Mouse (Mus musculus) forebrain, postnatal 0 days (tissue): ENCODE data around the gene Zfand2b. TPM values are rescaled to one million over a fixed set of nuclear protein-coding genes. Genes with fewer than 3 reads are reported as not detected.

Experiments
- ATAC-seq: fragments of 200-750 bp; cut with Nextera tagmentation; 2 replicates; pipeline ENCODE4 v1.8.0; 2017; ENCODE audit warnings: mild to moderate bottlenecking, moderate library complexity
- DNase-seq: peaks from one replicate; pipeline ENCODE4 v3.0.0-alpha.2; 2015
- H3K27ac ChIP-seq: fragments of 300-500 bp; sonication (generic); 2 replicates; pipeline ENCODE4 v1.5.1; 2014; ENCODE audit warnings: low read depth, mild to moderate bottlenecking, antibody characterized with exemption, low read length, moderate library complexity, mixed read lengths
- H3K27me3 ChIP-seq: fragments of 300-500 bp; sonication (generic); 2 replicates; pipeline ENCODE4 v1.6.1; 2014; ENCODE audit warnings: mild to moderate bottlenecking, low read length, mixed read lengths; ENCODE audit not compliant: insufficient read depth
- H3K36me3 ChIP-seq: fragments of 300-500 bp; sonication (generic); 2 replicates; pipeline ENCODE4 v1.6.1; 2014; ENCODE audit warnings: mild to moderate bottlenecking, moderate library complexity; ENCODE audit not compliant: insufficient read depth
- H3K4me1 ChIP-seq: fragments of 300-500 bp; sonication (generic); 2 replicates; pipeline ENCODE4 v1.6.1; 2014; ENCODE audit warnings: antibody characterized with exemption; ENCODE audit not compliant: insufficient read depth
- H3K4me2 ChIP-seq: fragments of 300-500 bp; sonication (generic); 2 replicates; pipeline ENCODE4 v1.6.1; 2014; ENCODE audit warnings: low read depth, mild to moderate bottlenecking, moderate library complexity
- H3K4me3 ChIP-seq: fragments of 300-500 bp; sonication (generic); 2 replicates; pipeline ENCODE4 v1.5.1; 2014; ENCODE audit warnings: low read depth, low read length, mixed read lengths
- H3K9ac ChIP-seq: fragments of 300-500 bp; sonication (generic); 2 replicates; pipeline ENCODE4 v1.6.1; 2014; ENCODE audit warnings: mild to moderate bottlenecking
- H3K9me3 ChIP-seq: fragments of 300-500 bp; sonication (generic); 2 replicates; pipeline ENCODE4 v1.6.1; 2016; ENCODE audit warnings: low read length
- CTCF ChIP-seq: sonication (generic); IDR thresholded peaks from 2 replicates; pipeline ENCODE4 v1.5.1; 2016; ENCODE audit warnings: antibody characterized with exemption, control low read depth, low read depth
- WGBS: fragments of 180-500 bp; shearing (Covaris S2); extraction: QIAGEN DNeasy Blood & Tissue Kit; methylation state at CpG from one replicate; pipeline ENCODE4 v1.1.7; 2014; 5-methylcytosine and 5-hydroxymethylcytosine counted together
- polyA plus RNA-seq: library from polyadenylated mRNA; unstranded; fragments of >200 nt; fragmentation: Nextera tagmentation; extraction: Ambion mirVana; gene quantifications from 2 replicates; pipeline ENCODE4 v1.2.1, GENCODE M21; 2015
- total RNA-seq: library from RNA; depleted of rRNA; stranded (reverse); fragments of >200 nt; gene quantifications from 2 replicates; pipeline ENCODE4 v1.2.3, GENCODE M21; 2014

Gene Zfand2b
- total and polyA plus RNA-seq, 2 experiments from 2014 or later = 33.1 to 44.9 TPM

DNA sequence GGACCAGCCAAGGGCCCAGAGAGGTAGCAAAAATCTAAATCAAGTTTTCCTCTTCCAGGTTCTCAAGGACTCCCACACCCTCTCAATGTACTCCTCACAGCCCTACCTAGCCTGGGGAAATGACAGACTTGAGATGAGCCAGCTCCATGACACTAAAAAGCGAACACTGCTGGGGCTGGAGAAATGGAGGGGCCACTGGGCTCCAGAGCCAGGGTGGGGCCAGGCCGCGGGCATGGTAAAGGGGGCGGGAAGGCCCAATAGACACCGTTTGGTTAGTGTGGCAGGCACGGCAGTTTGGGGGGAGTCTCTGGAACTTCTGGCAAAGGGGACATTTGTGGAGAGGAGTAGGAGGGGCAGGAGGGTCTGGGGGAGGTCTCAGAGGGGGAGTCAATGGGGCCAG is 32.2 kb upstream of the Zfand2b start:
- Histone ChIP-seq H3K4me1 (peaks cover 6% of the 10 kb centered on the region), H3K9ac (no peak overlapping the region), H3K9me3 (no peaks in the 10 kb centered on the region), H3K36me3 (peaks cover 42% of the 10 kb centered on the region), H3K27me3 (no peaks in the 10 kb centered on the region), H3K27ac (no peak overlapping the region), H3K4me2 (no peak overlapping the region), H3K4me3 (no peak overlapping the region)
- DNase-seq (no peak), ATAC-seq (no peak)
- 94% methylated on average over 6 of the region's 6 CpGs for WGBS
- TF ChIP-seq CTCF = no peak

GRCm38 (mm10) chr1:75136730-75137129 is 31.7 kb upstream of the Zfand2b start:
- no peak for TF ChIP-seq CTCF
- Histone ChIP-seq H3K4me3 (no peak overlapping the region), H3K36me3 (peaks cover 42% of the 10 kb centered on the region), H3K27me3 (no peaks in the 10 kb centered on the region), H3K9ac (no peak overlapping the region), H3K4me2 (no peak overlapping the region), H3K27ac (no peak overlapping the region), H3K9me3 (no peaks in the 10 kb centered on the region), H3K4me1 (peaks cover 6% of the 10 kb centered on the region)
- 83% methylated on average over 3 of the region's 3 CpGs for whole genome bisulfite sequencing
- no peak for ATAC-seq
- no peak for DNase-seq

- 98% methylated on average over 2 of the region's 2 CpGs for whole genome bisulfite sequencing
- no peak for ATAC-seq
- no peak for TF ChIP-seq CTCF
- Histone ChIP-seq H3K4me2 (no peak overlapping the region), H3K36me3 (peaks cover 42% of the 10 kb centered on the region), H3K9me3 (no peaks in the 10 kb centered on the region), H3K9ac (no peak overlapping the region), H3K4me3 (no peak overlapping the region), H3K27me3 (no peaks in the 10 kb centered on the region), H3K27ac (no peak overlapping the region), H3K4me1 (peaks cover 6% of the 10 kb centered on the region)
- DNase-seq = no peak
These were observed 30.0 kb upstream of the Zfand2b start for GRCm38 (mm10) chr1:75138448-75138847.

DNA sequence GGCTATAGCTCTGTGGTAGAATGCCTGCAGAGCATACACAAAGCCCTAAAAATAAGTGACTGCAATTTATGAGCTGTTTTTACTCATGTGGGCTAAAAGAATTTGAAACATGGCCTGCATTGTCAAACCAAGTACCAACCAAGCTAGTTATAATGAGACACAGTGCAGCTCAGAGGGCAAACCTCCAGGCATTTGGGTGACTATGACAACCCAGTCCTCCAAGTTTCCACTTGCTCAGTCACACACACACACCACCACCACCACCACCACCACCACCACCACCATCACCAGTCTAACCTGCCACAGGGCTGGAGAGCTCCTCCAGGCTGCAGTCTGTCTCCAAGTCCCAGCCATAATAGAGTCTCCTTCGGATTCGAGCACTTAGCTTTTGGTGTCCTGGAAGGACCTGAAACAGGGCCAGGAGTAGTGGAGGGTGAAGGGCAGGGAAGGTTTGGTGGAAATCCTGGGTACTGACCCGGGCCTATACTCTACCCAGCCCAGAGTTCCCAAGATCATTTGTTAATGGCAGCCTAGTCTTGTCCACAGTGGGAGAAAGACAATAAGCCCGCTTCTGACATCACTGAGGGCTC is 27.8 kb upstream of the Zfand2b start:
- no peak for TF ChIP-seq CTCF
- Histone ChIP-seq H3K36me3 (peaks cover 43% of the 10 kb centered on the region), H3K27ac (no peak overlapping the region), H3K4me1 (peaks cover 12% of the 10 kb centered on the region), H3K9me3 (no peaks in the 10 kb centered on the region), H3K4me3 (peak overlapping the region; percentile 96), H3K9ac (peak overlapping the region; percentile 97), H3K4me2 (peak overlapping the region; percentile 92), H3K27me3 (no peaks in the 10 kb centered on the region)
- ATAC-seq (no peak), DNase-seq (no peak)
- 63% methylated on average over 4 of the region's 4 CpGs for WGBS

DNA sequence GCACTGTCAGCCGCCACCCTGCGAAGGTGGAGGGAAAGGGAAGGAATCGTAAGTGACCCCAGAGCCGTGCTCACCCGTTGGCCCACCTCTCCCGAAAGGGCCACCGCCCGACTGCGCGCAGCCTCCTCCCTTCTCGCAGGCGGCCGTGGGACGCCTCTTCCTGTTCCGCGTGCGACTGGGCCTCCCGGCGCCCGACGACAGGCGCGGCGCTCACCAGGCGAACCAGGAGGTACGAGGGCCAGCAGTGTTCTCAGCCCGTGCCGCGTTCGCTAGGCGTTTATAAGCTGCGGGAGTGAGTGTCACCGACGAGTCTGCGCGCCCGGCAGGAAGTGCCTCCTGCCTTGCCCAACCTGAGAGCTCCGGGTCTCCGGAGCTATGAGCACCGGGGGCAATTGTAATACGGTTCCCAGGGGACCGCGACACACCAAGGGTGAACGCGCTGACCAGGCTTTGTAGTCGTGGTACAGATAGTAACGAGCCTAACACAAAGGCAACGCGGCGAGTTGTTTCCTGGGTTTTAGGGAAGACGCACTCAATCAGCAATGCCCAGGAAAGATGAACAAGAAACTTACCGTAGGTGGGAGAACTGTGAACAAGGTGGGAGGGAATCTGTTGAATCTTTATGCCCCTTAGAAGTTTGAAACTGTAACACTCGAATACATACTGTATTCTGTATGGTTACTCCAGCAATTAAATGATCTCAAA is 26.8 kb upstream of the Zfand2b start:
- Histone ChIP-seq H3K4me3 (peak overlapping the region; percentile 96), H3K36me3 (peaks cover 43% of the 10 kb centered on the region), H3K4me2 (peak overlapping the region; percentile 92), H3K27me3 (no peaks in the 10 kb centered on the region), H3K4me1 (peaks cover 12% of the 10 kb centered on the region), H3K27ac (peak overlapping the region; percentile 94), H3K9me3 (no peaks in the 10 kb centered on the region), H3K9ac (peak overlapping the region; percentile 97)
- no peak for ATAC-seq
- peak; percentile 31 for DNase-seq
- under 1% methylated on average over 53 of the region's 53 CpGs for WGBS
- no peak for TF ChIP-seq CTCF

DNA sequence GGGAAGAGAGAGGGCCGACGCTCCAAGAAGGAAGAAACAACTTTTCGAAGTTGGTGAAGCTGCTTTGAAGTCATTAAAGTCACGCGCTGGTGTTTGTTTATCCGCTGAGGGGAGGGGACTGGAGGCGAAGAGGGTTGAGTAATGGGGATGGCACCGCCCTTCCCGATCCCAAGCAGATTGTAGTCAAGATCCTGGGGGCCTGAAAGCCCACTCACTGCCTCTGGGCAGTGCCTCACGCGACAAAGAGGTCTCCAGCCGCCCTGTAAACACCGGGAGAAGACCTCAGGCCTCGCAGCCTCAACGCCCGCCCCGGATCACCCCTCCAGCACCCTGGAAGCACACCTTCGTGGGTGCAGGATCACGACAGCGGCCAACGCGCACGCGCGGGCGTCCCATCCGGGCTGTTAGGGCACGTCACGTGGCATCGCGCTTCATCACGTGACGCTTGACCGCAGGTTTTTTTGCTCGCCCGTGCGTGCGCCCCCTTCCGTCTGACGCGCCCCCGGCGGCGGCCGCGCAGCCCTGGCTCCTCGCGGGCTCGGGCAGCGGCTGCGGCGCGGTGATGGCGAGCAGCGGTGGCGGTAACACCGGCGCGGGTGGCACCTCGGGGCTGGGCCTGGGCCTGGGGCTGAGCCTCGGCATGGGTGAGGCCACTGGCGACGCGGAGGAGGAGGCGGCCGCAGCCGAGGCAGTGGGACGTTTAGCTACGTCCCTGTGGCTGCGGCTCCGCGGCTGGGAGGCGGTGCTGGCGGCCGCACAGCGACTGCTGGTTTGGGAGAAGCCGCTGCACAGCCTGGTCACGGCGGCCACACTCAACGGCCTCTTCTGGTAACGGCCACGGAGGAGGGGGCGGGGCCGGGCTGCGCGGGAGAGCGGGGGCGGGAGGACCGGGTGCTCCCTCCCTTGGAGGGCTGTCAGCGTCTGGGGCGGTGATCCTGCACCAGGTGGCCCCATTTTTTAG is 25.9 kb upstream of the Zfand2b start, which contains the start of the genes Cnppd1 and Retreg2:
Gene Cnppd1, minus strand, starts transcription at position 411 of the 961 bp plus-strand sequence.
Gene Retreg2, plus strand, starts transcription at position 478 of the 961 bp plus-strand sequence.
- peak within 1 kb of the TSS; percentile 92 for H3K4me2 ChIP-seq
- peak; percentile 75 for TF ChIP-seq CTCF
- H3K9ac ChIP-seq = peak within 1 kb of the TSS; percentile 97
- peak within 1 kb of the TSS; percentile 96 for H3K4me3 ChIP-seq
- peak; percentile 92 for ATAC-seq
- no peaks in the 10 kb centered on the region for H3K9me3 ChIP-seq
- H3K4me1 ChIP-seq = peaks cover 12% of the 10 kb centered on the region
- H3K36me3 ChIP-seq = peaks cover 45% of the 10 kb centered on the region
- no peaks in the 10 kb centered on the region for H3K27me3 ChIP-seq
- peak; percentile 96 for DNase-seq
- H3K27ac ChIP-seq = peak within 1 kb of the TSS; percentile 94
- under 1% methylated on average over 86 of the region's 91 CpGs for WGBS
